Mouse (Mus musculus): ENCODE measurements around the gene Nxph3. TPM values are rescaled to one million over a fixed set of nuclear protein-coding genes. Genes with fewer than 3 reads are reported as not detected.

The Nxph3 gene
- polyA plus RNA-seq (2017; shearing (Covaris generic)) = not detected

GRCm38 (mm10) chr11:95514298-95514861, at the start of gene Nxph3:
Nxph3 (minus strand) TSS chr11:95514570.

Other genes starting within 250 kb of the Nxph3 start
- 89.5 TPM for gene Kat7, start 204.3 kb downstream of the Nxph3 start, polyA plus RNA-seq (2017; shearing (Covaris generic))
- gene Fam117a, start 177.6 kb downstream of the Nxph3 start, polyA plus RNA-seq (2017; shearing (Covaris generic)) = 35.9 TPM
- 50.3 TPM for gene Slc35b1, start 129.9 kb downstream of the Nxph3 start, polyA plus RNA-seq (2017; shearing (Covaris generic))
- gene Spop, start 100.5 kb downstream of the Nxph3 start, polyA plus RNA-seq (2017; shearing (Covaris generic)) = 149 TPM
- gene Ngfr, start 73.2 kb upstream of the Nxph3 start, polyA plus RNA-seq (2017; shearing (Covaris generic)) = not detected
- 55.4 TPM for gene Phb, start 152.4 kb upstream of the Nxph3 start, polyA plus RNA-seq (2017; shearing (Covaris generic))
- 28.0 TPM for gene Zfp652, start 198.1 kb upstream of the Nxph3 start, polyA plus RNA-seq (2017; shearing (Covaris generic))
- gene B130006D01Rik, start 209.0 kb upstream of the Nxph3 start, polyA plus RNA-seq (2017; shearing (Covaris generic)) = 0.59 TPM

Data from effector memory CD4-positive, alpha-beta T cell, adult 5 months (primary cell).